Mouse (Mus musculus) hindbrain, postnatal 0 days (tissue): ENCODE measurements at regions not wholly inside any gene's neighbourhood (a gene's known extent, or its start where the extent isn't known, plus 50 kb on each side); places are given as distances from the start of the nearest gene placed in this dataset.

ENCODE experiments used
- ATAC-seq: fragments of 200-750 bp; cut with Nextera tagmentation; 2 replicates; pipeline ENCODE4 v1.8.0; 2017; ENCODE audit warnings: mild to moderate bottlenecking, moderate TSS enrichment, moderate library complexity
- DNase-seq: peaks from one replicate; pipeline ENCODE4 v3.0.0-alpha.2; 2015; ENCODE audit warnings: low spot score
- H3K27ac ChIP-seq: fragments of 300-500 bp; sonication (generic); 2 replicates; pipeline ENCODE4 v1.5.1; 2014; ENCODE audit warnings: mild to moderate bottlenecking
- H3K27me3 ChIP-seq: fragments of 300-500 bp; sonication (generic); 2 replicates; pipeline ENCODE4 v1.6.1; 2014; ENCODE audit warnings: low read length, mixed read lengths; ENCODE audit not compliant: insufficient read depth
- H3K36me3 ChIP-seq: fragments of 300-500 bp; sonication (generic); 2 replicates; pipeline ENCODE4 v1.6.1; 2014; ENCODE audit warnings: low read length, mixed read lengths; ENCODE audit not compliant: insufficient read depth
- H3K4me1 ChIP-seq: fragments of 300-500 bp; sonication (generic); 2 replicates; pipeline ENCODE4 v1.6.1; 2014; ENCODE audit warnings: antibody characterized with exemption, low read length, mixed read lengths; ENCODE audit not compliant: insufficient read depth
- H3K4me2 ChIP-seq: fragments of 300-500 bp; sonication (generic); 2 replicates; pipeline ENCODE4 v1.6.1; 2014; ENCODE audit warnings: low read depth, mild to moderate bottlenecking, low read length, moderate library complexity, mixed read lengths
- H3K4me3 ChIP-seq: fragments of 300-500 bp; sonication (generic); 2 replicates; pipeline ENCODE4 v1.5.1; 2014; ENCODE audit warnings: low read length
- H3K9ac ChIP-seq: fragments of 300-500 bp; sonication (generic); replicated peaks from 2 replicates; pipeline ENCODE4 v1.6.1; 2014; ENCODE audit warnings: mild to moderate bottlenecking, low read length, moderate library complexity, mixed read lengths
- H3K9me3 ChIP-seq: fragments of 300-500 bp; sonication (generic); 2 replicates; pipeline ENCODE4 v1.6.1; 2016; ENCODE audit warnings: low read length, mixed read lengths
- CTCF ChIP-seq: IDR thresholded peaks from 2 replicates; pipeline ENCODE4 v1.5.1; 2016; ENCODE audit warnings: antibody characterized with exemption, control low read depth, low read depth
- WGBS: fragments of 180-500 bp; shearing (Covaris S2); extraction: QIAGEN DNeasy Blood & Tissue Kit; methylation state at CpG from one replicate; pipeline ENCODE4 v1.1.7; 2014; 5-methylcytosine and 5-hydroxymethylcytosine counted together

DNA sequence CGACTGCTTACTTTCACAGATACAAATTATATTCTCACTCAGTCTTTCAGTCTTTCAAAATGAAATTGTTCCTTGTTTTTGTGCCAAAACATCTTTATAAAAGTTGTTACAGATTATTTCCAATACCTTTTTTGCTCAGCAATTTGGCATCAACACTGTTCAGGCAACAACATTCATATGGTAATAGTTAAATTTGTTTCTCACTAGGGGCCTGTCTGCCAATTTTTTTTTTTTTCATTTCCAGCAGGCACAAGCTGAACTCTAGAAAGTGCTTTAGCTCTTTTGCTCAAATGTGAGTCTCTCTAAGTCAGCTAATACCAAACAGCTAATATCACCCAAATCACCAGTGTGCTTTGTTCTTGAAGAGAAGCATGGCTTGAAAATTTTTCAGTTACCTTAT lies 199.4 kb downstream of the Antxr2 start:
- H3K9ac ChIP-seq: no peak overlapping the region

DNA sequence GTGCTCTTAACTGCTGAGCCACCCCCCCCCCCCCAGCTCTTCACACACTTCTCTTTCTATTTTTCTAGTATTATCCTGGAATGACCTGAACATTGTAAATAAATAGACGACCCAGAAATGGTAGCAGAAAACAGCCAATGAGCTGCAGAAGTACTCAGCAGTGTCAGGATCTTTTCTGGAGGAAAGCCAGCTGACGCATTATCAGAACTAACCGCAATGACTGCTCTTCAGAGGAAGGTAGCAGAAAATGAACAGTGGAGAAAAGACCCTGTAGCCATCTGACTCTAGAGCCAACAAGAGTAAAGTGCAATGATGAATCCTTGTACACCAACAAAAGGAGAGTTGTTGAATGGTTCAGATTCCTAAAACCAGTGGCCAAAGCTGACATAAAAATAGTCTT lies 213.4 kb downstream of the Antxr2 start:
- Histone ChIP-seq H3K4me2 (no peak overlapping the region), H3K36me3 (no peaks in the 10 kb centered on the region), H3K4me1 (no peaks in the 10 kb centered on the region), H3K9me3 (peaks cover 5% of the 10 kb centered on the region; the same call in 1 of the 2 replicates), H3K9ac (no peak overlapping the region), H3K27ac (no peak overlapping the region), H3K4me3 (no peak overlapping the region), H3K27me3 (no peaks in the 10 kb centered on the region)
- 75% methylated on average over 3 of the region's 3 CpGs for WGBS
- DNase-seq (no peak), ATAC-seq (no peak)
- no peak for TF ChIP-seq CTCF

More for the DNA sequence above, 199.4 kb downstream of the Antxr2 start:
- no peak for ATAC-seq
- Histone ChIP-seq H3K4me3 (no peak overlapping the region), H3K4me2 (no peak overlapping the region), H3K9me3 (no peaks in the 10 kb centered on the region), H3K27ac (no peak overlapping the region), H3K27me3 (no peaks in the 10 kb centered on the region), H3K36me3 (no peaks in the 10 kb centered on the region), H3K4me1 (no peaks in the 10 kb centered on the region)
- TF ChIP-seq CTCF: no peak
- no peak for DNase-seq
- 87% methylated on average over 1 of the region's 1 CpGs for WGBS

DNA sequence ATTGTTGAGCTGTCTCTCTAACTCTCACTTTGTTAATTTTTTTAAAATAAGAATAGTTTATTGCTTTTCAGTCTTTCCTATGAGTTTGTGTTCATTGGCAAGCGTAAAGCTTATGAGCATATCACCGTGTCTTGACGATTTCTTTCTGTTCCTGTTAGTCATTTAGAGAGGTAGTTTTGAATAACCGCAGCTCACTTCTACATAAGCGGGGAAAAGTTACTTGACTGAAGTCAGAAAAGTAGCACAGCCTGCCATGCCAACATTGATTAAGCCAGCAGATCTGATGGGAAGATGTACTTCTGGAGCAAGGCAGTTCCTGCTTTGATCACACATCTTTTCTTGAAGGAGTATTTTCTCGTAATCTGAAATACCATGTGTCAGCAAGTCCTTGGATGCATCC lies 215.5 kb downstream of the Antxr2 start:
- peaks cover 5% of the 10 kb centered on the region; the same call in 1 of the 2 replicates for H3K9me3 ChIP-seq
- H3K4me3 ChIP-seq: no peak overlapping the region
- H3K27ac ChIP-seq: no peak overlapping the region
- DNase-seq: no peak
- H3K4me1 ChIP-seq: no peaks in the 10 kb centered on the region
- no peak overlapping the region for H3K4me2 ChIP-seq
- 93% methylated on average over 6 of the region's 6 CpGs for WGBS
- no peaks in the 10 kb centered on the region for H3K27me3 ChIP-seq
- ATAC-seq: no peak
- no peak for TF ChIP-seq CTCF
- no peaks in the 10 kb centered on the region for H3K36me3 ChIP-seq
- no peak overlapping the region for H3K9ac ChIP-seq

DNA sequence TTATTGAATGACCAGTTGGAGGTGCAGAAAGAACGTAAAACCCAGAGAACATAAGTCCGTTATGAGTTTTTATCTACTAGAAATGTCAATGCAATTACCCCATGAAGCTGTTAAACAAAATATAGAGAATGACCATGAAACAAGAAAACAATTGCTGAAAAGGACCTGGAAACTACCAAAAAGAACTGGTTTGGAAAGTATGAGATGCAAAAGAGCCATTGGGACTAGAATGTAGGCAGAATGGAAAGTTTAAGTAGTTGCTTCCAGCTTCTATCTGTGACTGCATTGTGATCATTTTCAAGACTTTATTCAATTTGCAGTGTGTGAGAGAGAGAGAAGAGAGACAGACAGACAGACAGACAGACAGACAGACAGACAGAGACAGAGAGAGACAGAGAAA lies 216.1 kb downstream of the Antxr2 start:
- peaks cover 5% of the 10 kb centered on the region; the same call in 1 of the 2 replicates for H3K9me3 ChIP-seq
- H3K27me3 ChIP-seq: no peaks in the 10 kb centered on the region
- H3K4me2 ChIP-seq: no peak overlapping the region
- H3K9ac ChIP-seq: no peak overlapping the region
- no peaks in the 10 kb centered on the region for H3K4me1 ChIP-seq
- ATAC-seq (no peak), DNase-seq (no peak)
- 94% methylated on average over 2 of the region's 2 CpGs for WGBS
- TF ChIP-seq CTCF: no peak
- H3K4me3 ChIP-seq: no peak overlapping the region
- no peaks in the 10 kb centered on the region for H3K36me3 ChIP-seq
- H3K27ac ChIP-seq: no peak overlapping the region

DNA sequence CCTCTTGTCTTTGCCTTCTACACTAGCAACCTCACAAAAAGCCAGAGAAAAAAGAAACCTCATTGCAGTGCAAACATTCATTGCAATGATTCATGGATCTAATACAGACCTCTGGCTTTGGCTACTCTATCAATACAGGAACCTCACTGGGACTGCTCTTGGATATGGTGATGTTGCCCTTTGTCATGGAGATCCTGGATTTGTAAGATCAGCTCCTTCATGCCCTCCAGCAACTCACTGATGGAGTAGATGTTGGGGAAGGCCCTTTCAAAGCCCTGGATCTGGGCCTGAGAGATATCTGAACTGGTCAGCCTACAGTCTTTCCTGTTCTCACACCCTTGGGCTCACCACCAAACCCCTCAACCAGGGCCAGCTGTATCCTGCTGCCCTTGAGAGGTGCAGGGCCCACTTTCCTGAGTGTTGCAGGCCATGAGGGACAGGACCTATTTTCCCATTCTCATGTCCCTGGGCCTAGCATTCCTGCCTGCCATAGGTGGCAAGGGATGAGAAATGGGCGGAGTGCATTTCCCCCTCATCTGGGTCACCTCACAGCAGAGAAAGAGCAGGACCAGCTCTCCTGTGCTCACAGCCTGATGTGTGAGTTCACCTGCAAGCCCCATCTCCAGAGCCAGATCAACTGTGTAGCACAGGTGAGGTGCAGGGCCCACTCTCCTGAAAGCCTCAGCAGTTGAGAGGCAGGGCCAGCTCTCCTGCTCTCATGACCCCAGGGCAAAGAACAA lies 218.1 kb downstream of the Antxr2 start:
- no peak for DNase-seq

DNA sequence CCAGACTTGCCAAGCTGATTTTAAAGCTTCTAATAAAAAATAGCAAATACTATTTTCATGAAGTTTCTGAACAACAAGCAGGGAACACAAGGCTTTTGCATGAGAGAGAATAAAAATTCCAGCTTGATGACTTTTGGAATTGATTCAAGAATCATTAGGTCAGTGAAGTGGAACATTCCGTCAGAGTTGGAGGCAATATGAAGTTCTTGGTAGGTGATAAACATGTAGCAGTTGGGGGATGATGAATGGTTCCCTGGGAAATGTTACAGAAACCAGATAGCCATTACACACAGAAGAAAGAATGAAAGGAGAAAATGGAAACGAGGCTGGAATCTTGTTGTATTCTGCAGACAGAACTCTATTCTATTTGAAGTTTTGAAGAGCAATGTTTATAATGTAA lies 221.8 kb downstream of the Antxr2 start:
- WGBS: 32% methylated on average over 2 of the region's 2 CpGs
- Histone ChIP-seq H3K4me3 (no peak overlapping the region), H3K9ac (no peak overlapping the region), H3K4me1 (no peaks in the 10 kb centered on the region), H3K27me3 (no peaks in the 10 kb centered on the region), H3K4me2 (no peak overlapping the region), H3K27ac (no peak overlapping the region), H3K9me3 (no peaks in the 10 kb centered on the region), H3K36me3 (no peaks in the 10 kb centered on the region)
- no peak for ATAC-seq
- peak; percentile 11 for DNase-seq
- no peak for TF ChIP-seq CTCF

More for the DNA sequence above, 218.1 kb downstream of the Antxr2 start:
- no peaks in the 10 kb centered on the region for H3K36me3 ChIP-seq
- H3K27ac ChIP-seq: no peak overlapping the region
- no peaks in the 10 kb centered on the region for H3K27me3 ChIP-seq
- H3K9me3 ChIP-seq: no peaks in the 10 kb centered on the region
- no peak overlapping the region for H3K9ac ChIP-seq
- no peak overlapping the region for H3K4me3 ChIP-seq
- no peak overlapping the region for H3K4me2 ChIP-seq
- no peak for ATAC-seq
- no peaks in the 10 kb centered on the region for H3K4me1 ChIP-seq
- WGBS: 85% methylated on average over 1 of the region's 1 CpGs
- TF ChIP-seq CTCF: no peak

DNA sequence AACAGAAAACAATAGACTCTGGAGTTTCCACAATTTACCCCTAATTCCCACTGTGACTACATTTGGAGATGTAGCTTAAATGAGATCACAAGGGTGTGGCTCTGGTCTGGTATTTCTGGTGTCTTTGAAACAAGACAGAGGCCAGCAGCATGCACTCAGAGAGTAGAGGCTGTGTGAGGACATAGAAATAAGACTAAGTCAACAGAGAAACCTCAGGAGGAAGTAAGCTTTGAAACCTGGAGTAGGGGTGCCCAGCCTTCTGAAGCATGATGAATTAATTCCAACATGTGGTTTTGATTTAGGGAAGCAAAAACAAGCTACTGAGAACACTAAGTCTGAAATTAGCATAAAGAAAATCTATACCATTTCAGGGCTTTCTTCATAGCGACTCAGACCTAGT lies 223.7 kb downstream of the Antxr2 start:
- no peak overlapping the region for H3K4me3 ChIP-seq
- H3K27ac ChIP-seq: no peak overlapping the region
- TF ChIP-seq CTCF: no peak
- no peaks in the 10 kb centered on the region for H3K9me3 ChIP-seq
- H3K4me2 ChIP-seq: no peak overlapping the region
- WGBS: 73% methylated on average over 1 of the region's 1 CpGs
- no peaks in the 10 kb centered on the region for H3K4me1 ChIP-seq
- DNase-seq (no peak), ATAC-seq (no peak)
- H3K36me3 ChIP-seq: no peaks in the 10 kb centered on the region
- no peak overlapping the region for H3K9ac ChIP-seq
- H3K27me3 ChIP-seq: no peaks in the 10 kb centered on the region
